Mouse (Mus musculus) limb, embryonic 14.5 days (tissue): ENCODE results near the gene Cdh4. TPM values are rescaled to one million over a fixed set of nuclear protein-coding genes. Genes with fewer than 3 reads are reported as not detected.

ENCODE experiments used
- ATAC-seq: fragments of 200-750 bp; cut with Nextera tagmentation; 2 replicates; pipeline ENCODE4 v1.8.0; 2017; ENCODE audit warnings: low read depth, moderate number of reproducible peaks, moderate TSS enrichment; ENCODE audit not compliant: low FRiP score
- DNase-seq: peaks from one replicate; pipeline ENCODE4 v3.0.0-alpha.2; 2015; ENCODE audit warnings: low spot score
- H3K27ac ChIP-seq: fragments of 300-500 bp; sonication (generic); replicated peaks from 2 replicates; pipeline ENCODE4 v1.5.1; 2014; ENCODE audit warnings: low read depth, mild to moderate bottlenecking, low read length, moderate library complexity, mixed read lengths
- H3K27me3 ChIP-seq: fragments of 300-500 bp; sonication (generic); 2 replicates; pipeline ENCODE4 v1.6.1; 2014; ENCODE audit warnings: low read length, mixed read lengths; ENCODE audit not compliant: control insufficient read depth, insufficient read depth
- H3K36me3 ChIP-seq: fragments of 300-500 bp; sonication (generic); 2 replicates; pipeline ENCODE4 v1.6.1; 2014; ENCODE audit warnings: mild to moderate bottlenecking, low read length, moderate library complexity, mixed read lengths; ENCODE audit not compliant: control insufficient read depth, insufficient read depth
- H3K4me1 ChIP-seq: fragments of 300-500 bp; sonication (generic); 2 replicates; pipeline ENCODE4 v1.6.1; 2014; ENCODE audit warnings: antibody characterized with exemption, low read length, mixed read lengths; ENCODE audit not compliant: control insufficient read depth, insufficient read depth
- H3K4me2 ChIP-seq: fragments of 300-500 bp; sonication (generic); replicated peaks from 2 replicates; pipeline ENCODE4 v1.6.1; 2014; ENCODE audit warnings: low read depth, mild to moderate bottlenecking, low read length, moderate library complexity; ENCODE audit not compliant: severe bottlenecking
- H3K4me3 ChIP-seq: fragments of 300-500 bp; sonication (generic); replicated peaks from 2 replicates; pipeline ENCODE4 v1.5.1; 2014; ENCODE audit warnings: low read length
- H3K9ac ChIP-seq: fragments of 300-500 bp; sonication (generic); 2 replicates; pipeline ENCODE4 v1.6.1; 2014; ENCODE audit warnings: mild to moderate bottlenecking, low read depth, low read length, moderate library complexity; ENCODE audit not compliant: severe bottlenecking
- H3K9me3 ChIP-seq: fragments of 300-500 bp; sonication (generic); 2 replicates; pipeline ENCODE4 v1.6.1; 2016; ENCODE audit warnings: low read length; ENCODE audit not compliant: control insufficient read depth
- POLR2A ChIP-seq: fragments of 200-500 bp; IDR thresholded peaks from 2 replicates; pipeline ENCODE4 v1.8.0; 2012; ENCODE audit warnings: inconsistent platforms, mild to moderate bottlenecking, moderate library complexity, borderline replicate concordance; ENCODE audit not compliant: insufficient read depth, insufficient read length; ENCODE audit errors: extremely low read depth
- WGBS: fragments of 180-500 bp; shearing (Covaris S2); extraction: QIAGEN DNeasy Blood & Tissue Kit; methylation state at CpG from one replicate; pipeline ENCODE4 v1.1.7; 2014; 5-methylcytosine and 5-hydroxymethylcytosine counted together
- polyA plus RNA-seq, 2 experiments: library from polyadenylated mRNA; depleted of rRNA in 1 of 2; stranded (reverse) in 1 of 2; unstranded in 1 of 2; fragments of >200 nt; fragmentation: Nextera tagmentation in 1 of 2; extraction: Ambion mirVana in 1 of 2; gene quantifications; 2 replicates each; pipeline versions ENCODE4 v1.2.1 to v1.2.3; 2012 to 2014

Cdh4 gene
- polyA plus RNA-seq, 2 experiments = 7.5 to 9.0 TPM

DNA sequence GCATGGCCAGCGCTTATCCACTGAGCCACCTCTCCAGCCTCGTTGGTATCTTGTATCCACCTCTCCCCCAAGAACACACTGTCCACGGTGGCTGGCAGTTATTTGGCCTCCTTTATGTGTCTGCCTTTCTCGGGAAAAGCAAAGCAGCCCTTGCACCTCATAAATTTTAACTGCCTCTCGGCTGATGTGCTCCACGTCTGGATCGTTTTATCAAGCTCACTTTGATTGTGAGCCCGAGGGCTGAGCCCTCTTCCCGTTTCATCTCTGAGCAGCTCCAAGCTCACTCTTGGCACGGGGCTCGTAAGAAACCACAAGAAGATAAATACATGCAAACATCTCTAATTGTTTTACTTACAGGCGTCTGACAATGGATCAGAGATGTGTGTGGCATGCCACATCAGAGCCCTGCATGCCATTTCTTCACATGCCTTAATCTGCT, 245.0 kb downstream of the Cdh4 start:
- Histone ChIP-seq H3K9ac (no peak overlapping the region), H3K36me3 (no peaks in the 10 kb centered on the region), H3K27ac (no peak overlapping the region), H3K4me2 (no peak overlapping the region), H3K27me3 (peaks cover 5% of the 10 kb centered on the region; the same call in 1 of the 2 replicates), H3K9me3 (no peaks in the 10 kb centered on the region), H3K4me3 (no peak overlapping the region), H3K4me1 (peaks cover 11% of the 10 kb centered on the region)
- ATAC-seq = peak; percentile 48; the same call in 1 of the 2 replicates
- WGBS = 7% methylated on average over 12 of the region's 12 CpGs
- TF ChIP-seq POLR2A = no peak
- peak; percentile 66 for DNase-seq

DNA sequence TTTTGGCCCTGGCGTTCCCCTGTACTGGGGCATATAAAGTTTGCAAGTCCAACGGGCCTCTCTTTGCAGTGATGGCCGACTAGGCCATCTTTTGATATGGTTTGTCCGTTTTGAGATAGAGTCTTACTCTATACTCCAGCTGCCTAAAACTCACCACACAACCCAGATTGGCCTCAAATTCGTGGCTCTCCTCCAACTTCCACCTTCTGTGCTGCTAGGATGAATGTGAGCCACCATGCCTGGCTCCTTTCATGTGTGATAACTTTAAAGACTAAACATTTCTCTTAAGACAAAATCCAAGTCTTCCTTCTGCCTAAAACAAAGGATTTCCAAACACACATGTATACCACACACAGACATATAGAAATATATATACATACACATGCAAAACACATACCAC, 246.7 kb downstream of the Cdh4 start:
- Histone ChIP-seq H3K36me3 (no peaks in the 10 kb centered on the region), H3K27me3 (peaks cover 5% of the 10 kb centered on the region; the same call in 1 of the 2 replicates), H3K27ac (no peak overlapping the region), H3K4me3 (no peak overlapping the region), H3K4me2 (no peak overlapping the region), H3K9ac (no peak overlapping the region), H3K4me1 (peaks cover 11% of the 10 kb centered on the region), H3K9me3 (no peaks in the 10 kb centered on the region)
- ATAC-seq (no peak), DNase-seq (no peak)
- 78% methylated on average over 5 of the region's 5 CpGs for WGBS
- no peak for TF ChIP-seq POLR2A

DNA sequence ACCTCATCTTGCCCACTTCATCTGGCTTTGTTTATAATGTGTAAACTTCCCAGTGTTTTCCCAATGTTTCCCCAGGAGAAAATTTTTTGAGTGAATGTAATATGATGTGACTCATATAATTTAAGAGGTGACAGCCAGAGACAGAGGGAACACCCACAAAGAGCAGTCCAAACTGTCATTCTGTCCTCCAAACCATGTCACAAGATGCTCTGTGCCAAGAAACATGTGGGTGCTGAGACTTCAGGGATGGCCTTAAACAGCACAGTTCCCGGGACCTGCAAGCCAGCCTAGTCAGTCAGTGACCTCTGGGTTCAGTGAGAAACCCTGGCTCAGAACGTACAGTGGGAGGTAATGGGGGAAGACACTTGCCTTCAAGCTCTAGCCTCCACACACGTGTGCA, 247.5 kb downstream of the Cdh4 start:
- Histone ChIP-seq H3K4me1 (peaks cover 11% of the 10 kb centered on the region), H3K4me2 (no peak overlapping the region), H3K9ac (no peak overlapping the region), H3K27ac (no peak overlapping the region), H3K27me3 (peaks cover 5% of the 10 kb centered on the region; the same call in 1 of the 2 replicates), H3K9me3 (no peaks in the 10 kb centered on the region), H3K36me3 (no peaks in the 10 kb centered on the region), H3K4me3 (no peak overlapping the region)
- TF ChIP-seq POLR2A = no peak
- 78% methylated on average over 3 of the region's 3 CpGs for WGBS
- ATAC-seq (no peak), DNase-seq (no peak)

DNA sequence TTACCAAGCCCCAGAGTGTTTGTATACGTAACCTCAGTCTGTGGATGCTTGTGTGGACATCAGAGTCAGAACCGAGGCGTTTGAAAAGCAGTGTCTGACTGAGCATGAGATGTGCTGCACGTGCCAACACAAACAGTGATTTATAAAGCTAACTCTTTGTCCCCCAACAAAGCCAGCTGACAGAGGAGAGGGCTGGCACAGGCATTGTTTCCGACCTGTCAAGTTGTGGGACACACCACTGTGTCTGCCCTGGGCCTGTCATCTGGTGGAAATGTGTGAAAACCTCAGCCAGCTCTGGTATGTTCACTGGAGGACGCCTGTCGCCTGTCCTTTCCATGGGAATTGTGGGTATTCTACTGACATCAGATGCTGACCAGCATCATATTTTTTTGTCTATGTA, 248.3 kb downstream of the Cdh4 start:
- Histone ChIP-seq H3K4me1 (peaks cover 11% of the 10 kb centered on the region), H3K9ac (no peak overlapping the region), H3K36me3 (no peaks in the 10 kb centered on the region), H3K27me3 (peaks cover 1% of the 10 kb centered on the region; the same call in 1 of the 2 replicates), H3K4me2 (no peak overlapping the region), H3K9me3 (no peaks in the 10 kb centered on the region), H3K27ac (no peak overlapping the region), H3K4me3 (no peak overlapping the region)
- no peak for DNase-seq
- ATAC-seq = no peak
- TF ChIP-seq POLR2A = no peak
- 68% methylated on average over 7 of the region's 7 CpGs for WGBS

DNA sequence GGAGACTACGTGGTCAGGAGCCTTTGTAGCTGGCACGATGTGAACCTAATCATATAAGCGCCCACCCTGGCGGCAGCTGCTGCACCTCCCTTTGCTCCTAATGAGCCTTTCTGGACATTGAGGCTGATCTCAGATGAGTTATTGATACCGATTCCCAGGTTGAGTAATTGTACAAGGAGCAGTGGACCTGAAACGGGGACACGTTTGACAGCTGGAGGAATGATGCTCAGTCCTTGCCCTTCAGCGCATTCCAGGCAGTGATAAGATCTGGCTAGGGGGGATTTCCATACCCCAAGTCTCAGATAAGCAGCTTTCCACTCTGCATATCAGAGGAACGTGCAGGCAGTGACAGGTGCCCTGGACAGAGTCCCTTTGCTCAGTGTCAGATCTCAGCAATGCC, 252.7 kb downstream of the Cdh4 start:
- ATAC-seq = no peak

DNA sequence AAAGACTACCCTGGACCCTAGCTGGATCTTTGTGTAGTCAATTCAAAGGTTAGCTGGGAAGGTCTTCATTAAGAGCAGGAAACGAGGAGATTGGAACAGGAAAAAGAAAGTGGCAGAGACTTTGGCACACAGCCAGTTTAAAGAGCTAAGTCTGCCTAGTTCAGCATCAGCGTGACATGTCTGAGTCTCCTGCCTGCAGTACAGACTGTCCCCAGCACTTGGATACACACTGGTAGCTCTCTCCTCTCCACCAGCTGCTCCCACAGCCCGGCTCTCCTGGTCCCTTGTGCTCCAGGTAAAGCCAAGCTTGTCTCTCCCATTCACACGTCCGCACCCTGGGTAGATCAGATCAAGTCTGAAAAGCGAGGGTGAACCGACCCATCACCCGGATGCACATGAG, 255.4 kb downstream of the Cdh4 start:
- no peaks in the 10 kb centered on the region for H3K36me3 ChIP-seq
- no peaks in the 10 kb centered on the region for H3K27me3 ChIP-seq
- H3K27ac ChIP-seq = no peak overlapping the region
- TF ChIP-seq POLR2A = no peak
- ATAC-seq = no peak
- no peak overlapping the region for H3K9ac ChIP-seq
- DNase-seq = no peak
- H3K4me3 ChIP-seq = no peak overlapping the region
- H3K4me2 ChIP-seq = no peak overlapping the region
- WGBS = 70% methylated on average over 8 of the region's 8 CpGs
- H3K4me1 ChIP-seq = peaks cover 4% of the 10 kb centered on the region; the same call in 1 of the 2 replicates
- no peaks in the 10 kb centered on the region for H3K9me3 ChIP-seq

More for the DNA sequence above, 252.7 kb downstream of the Cdh4 start:
- Histone ChIP-seq H3K27me3 (no peaks in the 10 kb centered on the region; the same call in 1 of the 2 replicates), H3K4me1 (peaks cover 4% of the 10 kb centered on the region; the same call in 1 of the 2 replicates), H3K27ac (no peak overlapping the region), H3K9ac (no peak overlapping the region), H3K4me3 (no peak overlapping the region), H3K9me3 (no peaks in the 10 kb centered on the region), H3K4me2 (no peak overlapping the region), H3K36me3 (no peaks in the 10 kb centered on the region)
- no peak for DNase-seq
- WGBS = 67% methylated on average over 9 of the region's 9 CpGs
- no peak for TF ChIP-seq POLR2A
